Mouse (Mus musculus): ENCODE data around the gene Erich4. TPM values are rescaled to one million over a fixed set of nuclear protein-coding genes. Genes with fewer than 3 reads are reported as not detected.
A peak's percentile ranks its signal among the peaks of the same experiment; 100 is the strongest.

Erich4 gene
- polyA plus RNA-seq, 1 experiment from 2014 or later = 0.20 TPM

- 21% methylated on average over 5 of the region's 5 CpGs for WGBS (ENCODE audit: insufficient replicate concordance)
Observed at GRCm38 (mm10) chr7:25619722-25619991, 4.0 kb upstream of the Erich4 start.

GRCm38 (mm10) chr7:25618865-25619721 lies 3.4 kb upstream of the Erich4 start, which contains the start of gene Dmac2:
Gene Dmac2 (plus strand): TSS chr7:25619414.
- TF ChIP-seq CTCF (IDR thresholded peaks at IDR 0.05; ENCODE audit: low read depth) = no peak
- TF ChIP-seq EP300 (IDR thresholded peaks at IDR 0.05; ENCODE audit: low read depth) = no peak
- peak; percentile 95 for ATAC-seq
- Histone ChIP-seq H3K4me3 (ENCODE audit: low read depth, low read length) (peak within 1 kb of the TSS; percentile 61), H3K9me3 (ENCODE audit: low read length) (no peaks in the 10 kb centered on the region), H3K27ac (ENCODE audit: low read depth) (no peak within 1 kb of the TSS), H3K4me1 (ENCODE audit: insufficient read depth) (peaks cover 7% of the 10 kb centered on the region; the same call in 1 of the 2 replicates), H3K4me2 (ENCODE audit: low read depth, low read length) (peak within 1 kb of the TSS; percentile 70), H3K9ac (replicated peaks) (peak within 1 kb of the TSS; percentile 45; the same call in 1 of the 2 replicates), H3K36me3 (replicated peaks; ENCODE audit: insufficient read depth, low read length) (peaks cover 13% of the 10 kb centered on the region), H3K27me3 (ENCODE audit: insufficient read depth, low read length) (no peaks in the 10 kb centered on the region)
- 2% methylated on average over 53 of the region's 53 CpGs for WGBS (ENCODE audit: insufficient replicate concordance)
- DNase-seq = peak; percentile 93

More at GRCm38 (mm10) chr7:25619722-25619991, 4.0 kb upstream of the Erich4 start:
- DNase-seq (peak; percentile 14), ATAC-seq (no peak)
- TF ChIP-seq CTCF (IDR thresholded peaks at IDR 0.05; ENCODE audit: low read depth) = no peak
- TF ChIP-seq EP300 (IDR thresholded peaks at IDR 0.05; ENCODE audit: low read depth) = no peak
- Histone ChIP-seq H3K9me3 (ENCODE audit: low read length) (no peaks in the 10 kb centered on the region), H3K4me1 (ENCODE audit: insufficient read depth) (peaks cover 7% of the 10 kb centered on the region; the same call in 1 of the 2 replicates), H3K27me3 (ENCODE audit: insufficient read depth, low read length) (no peaks in the 10 kb centered on the region), H3K36me3 (replicated peaks; ENCODE audit: insufficient read depth, low read length) (peaks cover 15% of the 10 kb centered on the region), H3K4me3 (ENCODE audit: low read depth, low read length) (peak overlapping the region; percentile 61), H3K4me2 (ENCODE audit: low read depth, low read length) (peak overlapping the region; percentile 70), H3K27ac (ENCODE audit: low read depth) (no peak overlapping the region), H3K9ac (replicated peaks) (peak overlapping the region; percentile 45; the same call in 1 of the 2 replicates)

GRCm38 (mm10) chr7:25617376-25618160 lies 1.9 kb upstream of the Erich4 start:
- H3K4me1 ChIP-seq (ENCODE audit: insufficient read depth) = peaks cover 7% of the 10 kb centered on the region; the same call in 1 of the 2 replicates
- no peak overlapping the region for H3K4me2 ChIP-seq (ENCODE audit: low read depth, low read length)
- H3K36me3 ChIP-seq (replicated peaks; ENCODE audit: insufficient read depth, low read length) = peaks cover 8% of the 10 kb centered on the region
- H3K9ac ChIP-seq (replicated peaks) = no peak overlapping the region
- no peak overlapping the region for H3K27ac ChIP-seq (ENCODE audit: low read depth)
- DNase-seq (peak; percentile 7), ATAC-seq (no peak)
- H3K4me3 ChIP-seq (ENCODE audit: low read depth, low read length) = no peak overlapping the region
- WGBS (ENCODE audit: insufficient replicate concordance) = 72% methylated on average over 10 of the region's 10 CpGs
- no peaks in the 10 kb centered on the region for H3K27me3 ChIP-seq (ENCODE audit: insufficient read depth, low read length)
- H3K9me3 ChIP-seq (ENCODE audit: low read length) = no peaks in the 10 kb centered on the region
- TF ChIP-seq CTCF (IDR thresholded peaks at IDR 0.05; ENCODE audit: low read depth) = no peak

- TF ChIP-seq CTCF (IDR thresholded peaks at IDR 0.05; ENCODE audit: low read depth) (no peak), EP300 (IDR thresholded peaks at IDR 0.05; ENCODE audit: low read depth) (no peak)
- H3K9me3 ChIP-seq (ENCODE audit: low read length) = no peaks in the 10 kb centered on the region
- no peak for ATAC-seq
- H3K36me3 ChIP-seq (replicated peaks; ENCODE audit: insufficient read depth, low read length) = no peaks in the 10 kb centered on the region
- H3K9ac ChIP-seq (replicated peaks) = no peak overlapping the region
- H3K4me3 ChIP-seq (ENCODE audit: low read depth, low read length) = no peak overlapping the region
- no peaks in the 10 kb centered on the region for H3K27me3 ChIP-seq (ENCODE audit: insufficient read depth, low read length)
- peaks cover 7% of the 10 kb centered on the region; the same call in 1 of the 2 replicates for H3K4me1 ChIP-seq (ENCODE audit: insufficient read depth)
- no peak overlapping the region for H3K27ac ChIP-seq (ENCODE audit: low read depth)
- 67% methylated on average over 21 of the region's 21 CpGs for WGBS (ENCODE audit: insufficient replicate concordance)
- H3K4me2 ChIP-seq (ENCODE audit: low read depth, low read length) = no peak overlapping the region
- no peak for DNase-seq
Observed at GRCm38 (mm10) chr7:25614831-25615705, 624 bp downstream of the Erich4 start.

- 86% methylated on average over 5 of the region's 5 CpGs for WGBS (ENCODE audit: insufficient replicate concordance)
- Histone ChIP-seq H3K4me2 (ENCODE audit: low read depth, low read length) (no peak overlapping the region), H3K4me3 (ENCODE audit: low read depth, low read length) (no peak overlapping the region), H3K4me1 (ENCODE audit: insufficient read depth) (0 out of 2 replicates have a peak, but pooled peaks cover 2% of the 10 kb centered on the region), H3K27me3 (ENCODE audit: insufficient read depth, low read length) (no peaks in the 10 kb centered on the region), H3K9me3 (ENCODE audit: low read length) (no peaks in the 10 kb centered on the region), H3K27ac (ENCODE audit: low read depth) (no peak overlapping the region), H3K36me3 (replicated peaks; ENCODE audit: insufficient read depth, low read length) (no peaks in the 10 kb centered on the region), H3K9ac (replicated peaks) (no peak overlapping the region)
- DNase-seq = no peak
- no peak for ATAC-seq
- TF ChIP-seq EP300 (IDR thresholded peaks at IDR 0.05; ENCODE audit: low read depth) = no peak
- TF ChIP-seq CTCF (IDR thresholded peaks at IDR 0.05; ENCODE audit: low read depth) = no peak
Observed at GRCm38 (mm10) chr7:25614086-25614485, 1.6 kb downstream of the Erich4 start.

Data from liver, postnatal 0 days (tissue).